Mouse (Mus musculus) left cerebral cortex, postnatal 4 days (tissue): ENCODE data around the gene Fgfbp3. TPM values are rescaled to one million over a fixed set of nuclear protein-coding genes. Genes with fewer than 3 reads are reported as not detected.
"Not testable (repeated sequence)": the region's sequence is repeated elsewhere in the genome, so short reads cannot be mapped to it uniquely, and the experiment has no call there.

Source experiments
- DNase-seq: peaks from one replicate; pipeline ENCODE4 v3.0.0-alpha.2; 2022
- intact Hi-C: fragments of 180-260 bp; cut with DNase I; formaldehyde crosslinking; loops from one replicate; pipeline ENCODE4 v1.15.1; 2025
- total RNA-seq, 2 experiments: library from RNA; stranded (reverse); gene quantifications; 2 replicates each; pipeline ENCODE4 v1.2.3; 2021

Gene Fgfbp3
- total RNA-seq, result 10 to 100 TPM; 24.5 to 25.3 TPM

- no peak for DNase-seq
These were observed at the start of gene Fgfbp3 for GRCm38 (mm10) chr19:36919466-36919865. Gene Fgfbp3 (minus strand): TSS chr19:36919615.

DNA sequence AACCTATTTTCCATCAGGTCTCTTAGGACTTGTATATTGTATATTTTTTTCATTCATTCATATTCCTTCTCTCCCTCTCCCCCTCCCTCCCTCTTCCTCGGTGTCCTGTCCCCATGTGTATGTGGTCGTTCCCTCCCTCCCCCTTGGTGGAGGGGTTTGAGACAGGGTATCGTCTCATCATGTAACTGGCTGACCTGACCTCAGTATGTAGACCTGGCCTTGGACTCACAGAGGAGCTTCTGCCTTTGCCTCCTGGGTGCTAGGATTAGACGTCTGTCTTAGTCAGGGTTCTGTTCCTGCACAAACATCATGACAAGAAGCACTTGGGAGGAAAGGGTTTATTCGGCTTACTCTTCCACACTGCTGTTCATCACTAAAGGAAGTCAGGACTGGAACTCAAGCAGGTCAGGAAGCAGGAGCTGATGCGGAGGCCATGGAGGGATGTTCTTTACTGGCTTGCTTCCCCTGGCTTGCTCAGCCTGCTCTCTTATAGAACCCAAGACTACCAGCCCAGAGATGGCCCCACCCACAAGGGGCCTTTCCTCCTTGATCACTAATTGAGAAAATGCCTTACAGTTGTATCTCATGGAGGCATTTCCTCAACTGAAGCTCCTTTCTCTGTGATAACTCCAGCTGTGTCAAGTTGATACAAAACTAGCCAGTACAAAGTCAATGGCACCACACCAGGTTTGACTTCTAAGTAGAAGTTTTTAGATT lies 43.3 kb upstream of the Fgfbp3 start:
- DNase-seq, intact Hi-C loops: not testable (repeated sequence)

More at GRCm38 (mm10) chr19:36919466-36919865, at the start of gene Fgfbp3:
- intact Hi-C loops, result no loop called here

- intact Hi-C loops, result no loop called here
- DNase-seq, result no peak
These were observed 41.9 kb upstream of the Fgfbp3 start for GRCm38 (mm10) chr19:36961320-36961719.

DNA sequence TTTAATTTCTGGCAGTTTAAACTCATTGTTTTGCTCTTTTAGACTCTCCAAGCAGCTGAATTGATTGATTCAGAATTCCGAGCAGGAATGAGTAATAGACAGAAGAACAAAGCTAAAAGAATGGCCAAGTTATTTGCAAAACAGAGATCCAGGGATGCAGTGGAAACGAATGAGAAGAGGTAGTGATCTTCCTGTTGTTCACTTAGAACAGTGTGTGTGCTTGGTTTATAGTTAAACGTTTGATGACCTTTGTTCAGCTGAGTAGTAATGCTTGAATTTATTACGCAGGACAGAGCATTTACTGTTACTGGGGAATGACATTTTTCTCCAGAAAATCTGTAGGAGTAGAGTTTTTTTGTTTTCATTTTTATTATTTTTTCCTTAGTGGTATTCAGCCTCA lies 38.9 kb upstream of the Fgfbp3 start:
- DNase-seq, result no peak
- intact Hi-C loops, result no loop called here

DNA sequence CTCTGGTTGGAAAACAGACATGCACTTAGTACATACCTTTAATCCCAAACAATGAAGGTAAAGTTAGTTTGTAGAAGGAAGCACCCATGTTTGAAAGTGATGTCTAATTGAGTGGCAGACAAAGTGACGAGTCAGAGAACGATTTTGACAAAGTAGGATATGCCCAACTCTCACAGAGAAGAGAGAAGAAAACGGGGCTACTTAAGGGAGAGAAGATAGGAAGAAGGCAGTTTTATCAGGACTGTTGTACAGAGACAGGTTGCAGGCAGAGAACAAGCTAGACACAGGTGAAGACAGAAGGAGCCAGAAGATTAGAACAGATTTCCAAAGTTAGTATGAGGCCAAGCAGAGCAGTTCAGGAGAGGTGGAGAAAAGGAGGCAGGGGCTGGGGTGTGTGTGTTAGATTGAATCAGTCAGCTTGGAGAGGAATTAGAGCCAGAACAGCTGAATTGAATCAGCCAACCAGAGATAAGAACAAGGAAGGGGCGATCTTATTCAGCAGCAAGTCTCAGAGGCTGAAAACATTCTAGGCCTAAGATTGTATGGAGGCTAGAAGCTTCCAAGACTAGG lies 34.3 kb upstream of the Fgfbp3 start:
- intact Hi-C loops, result no loop called here

GRCm38 (mm10) chr19:36940064-36940463 lies 20.6 kb upstream of the Fgfbp3 start:
- intact Hi-C loops, result no loop called here
- DNase-seq, result no peak

More for the DNA sequence above, 34.3 kb upstream of the Fgfbp3 start:
- no peak for DNase-seq

GRCm38 (mm10) chr19:36938008-36938407 lies 18.6 kb upstream of the Fgfbp3 start:
- intact Hi-C loops, result no loop called here
- no peak for DNase-seq

DNA sequence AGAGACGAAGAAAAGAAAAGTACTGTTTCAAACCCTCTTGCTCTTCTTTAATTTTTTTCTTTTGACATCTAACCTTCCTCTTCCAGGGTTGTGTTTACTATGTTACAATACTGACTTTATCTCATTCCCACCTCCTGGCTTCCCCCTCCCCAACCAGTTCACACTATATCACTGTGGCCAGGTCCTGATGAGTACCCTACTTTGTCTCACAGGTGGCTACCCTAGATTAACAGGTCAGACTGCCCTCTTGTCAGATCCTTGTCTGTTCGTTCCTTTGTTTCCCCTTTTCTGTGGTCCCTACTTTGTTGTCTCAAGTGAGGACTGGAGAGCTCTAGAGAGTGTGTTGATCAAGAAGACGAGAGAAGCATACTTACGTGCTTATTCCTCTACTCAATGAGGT lies 16.9 kb upstream of the Fgfbp3 start:
- intact Hi-C loops, result no loop called here
- DNase-seq, result no peak

GRCm38 (mm10) chr19:36932613-36933012 lies 13.2 kb upstream of the Fgfbp3 start:
- intact Hi-C loops, result no loop called here
- DNase-seq, result no peak

GRCm38 (mm10) chr19:36932097-36932496 lies 12.7 kb upstream of the Fgfbp3 start:
- intact Hi-C loops, result no loop called here
- DNase-seq, result no peak

DNA sequence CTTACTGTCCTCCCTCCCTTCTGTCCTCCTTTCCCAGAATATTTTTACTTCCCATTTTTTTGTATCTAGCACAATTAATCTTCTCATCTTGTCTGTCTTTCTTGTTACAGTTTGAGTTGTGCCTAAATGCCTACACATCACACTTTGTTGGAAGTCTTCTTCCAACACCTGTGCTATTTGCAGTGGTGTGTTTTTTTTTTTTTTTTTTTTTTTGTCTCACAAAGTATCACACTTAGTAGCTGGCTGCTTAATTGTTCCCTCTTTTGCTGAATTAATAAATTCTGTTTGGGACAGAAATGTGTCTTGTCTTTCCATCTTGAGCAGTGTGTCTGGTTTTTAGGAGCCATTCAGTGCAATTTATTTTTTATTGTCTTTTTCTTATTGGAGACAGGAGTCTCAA lies 10.4 kb upstream of the Fgfbp3 start:
- intact Hi-C loops, result no loop called here
- no peak for DNase-seq

GRCm38 (mm10) chr19:36927800-36928361 lies 8.5 kb upstream of the Fgfbp3 start:
- intact Hi-C loops, result no loop called here
- no peak for DNase-seq

- DNase-seq, result no peak
- intact Hi-C loops, result no loop called here
These were observed 7.3 kb upstream of the Fgfbp3 start for GRCm38 (mm10) chr19:36926553-36927236.

DNA sequence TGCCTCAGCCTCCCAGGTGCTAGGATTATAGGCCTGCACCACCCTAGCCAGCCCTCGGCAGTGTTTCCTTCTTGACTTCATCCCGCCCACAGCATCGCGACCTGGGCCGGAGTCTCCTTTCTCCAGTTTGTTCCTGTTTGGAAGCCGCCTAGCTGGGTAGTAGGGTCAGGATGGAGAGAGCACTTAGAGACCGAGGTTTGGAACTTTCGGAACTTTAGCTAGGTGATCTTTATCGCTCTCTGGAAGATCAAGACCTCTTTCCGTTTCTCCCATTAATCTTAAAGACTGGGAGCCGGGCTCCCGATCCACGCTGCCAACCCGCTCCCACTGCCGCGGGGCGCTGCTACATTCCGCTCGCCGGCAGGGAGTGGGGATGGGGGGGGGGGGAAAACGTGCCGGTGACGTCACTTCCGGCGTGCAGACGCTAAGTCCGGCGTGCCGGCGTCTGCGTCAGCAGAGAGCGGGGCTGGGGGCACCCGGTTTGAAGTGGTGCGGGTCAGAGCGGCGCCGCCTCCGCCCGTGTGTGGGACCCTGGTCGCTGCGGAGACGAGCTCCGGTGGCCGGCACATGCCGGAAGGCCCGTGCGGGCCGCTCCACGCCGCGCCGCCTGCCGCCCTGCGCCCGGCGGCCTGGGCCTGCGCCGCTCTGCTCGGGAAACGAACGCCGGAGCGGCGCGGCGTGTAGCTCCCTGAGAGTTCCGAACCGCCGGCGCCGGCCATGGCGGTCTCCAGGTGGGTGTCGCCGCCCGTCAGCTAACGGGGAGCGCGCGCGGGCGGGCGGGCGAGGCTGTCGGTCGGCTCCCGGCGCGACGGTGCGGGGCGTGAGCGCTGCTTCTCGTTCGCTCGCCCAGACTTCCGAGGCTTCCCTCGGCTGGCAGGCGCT lies 6.5 kb upstream of the Fgfbp3 start, which contains the start of gene Btaf1:
Btaf1 (plus strand) TSS at position 409 of the 882 bp plus-strand sequence.
- peak; percentile 89 for DNase-seq
- intact Hi-C loops, result no loop called here

GRCm38 (mm10) chr19:36922936-36923335 lies 3.5 kb upstream of the Fgfbp3 start:
- intact Hi-C loops, result loop anchor here (5.0 kb wide), 1 partner anchor 106 kb away; no protein-coding TSS in a partner anchor
- DNase-seq, result no peak

- intact Hi-C loops, result loop anchor here (5.0 kb wide), 1 partner anchor 105 kb away; no protein-coding TSS in a partner anchor
- DNase-seq, result no peak
These were observed 2.6 kb upstream of the Fgfbp3 start for GRCm38 (mm10) chr19:36922015-36922414.

GRCm38 (mm10) chr19:36918441-36919301 lies 744 bp downstream of the Fgfbp3 start:
- intact Hi-C loops, result no loop called here
- peak; percentile 84 for DNase-seq

- intact Hi-C loops, result no loop called here
- DNase-seq, result no peak
These were observed 2.5 kb downstream of the Fgfbp3 start for GRCm38 (mm10) chr19:36916876-36917389.

GRCm38 (mm10) chr19:36916206-36916605 lies 3.2 kb downstream of the Fgfbp3 start:
- intact Hi-C loops, result no loop called here
- peak; percentile 57 for DNase-seq
